Mouse (Mus musculus) neural tube, embryonic 10.5 days (tissue): ENCODE results near the gene Slmap.
A peak's percentile ranks its signal among the peaks of the same experiment; 100 is the strongest.
"Not testable (repeated sequence)": the region's sequence is repeated elsewhere in the genome, so short reads cannot be mapped to it uniquely, and the experiment has no call there.

Experiments used
- DNase-seq: peaks from one replicate; pipeline ENCODE4 v3.0.0-alpha.2; 2017; ENCODE audit warnings: low spot score; ENCODE audit errors: extremely low spot score

Slmap gene

DNA sequence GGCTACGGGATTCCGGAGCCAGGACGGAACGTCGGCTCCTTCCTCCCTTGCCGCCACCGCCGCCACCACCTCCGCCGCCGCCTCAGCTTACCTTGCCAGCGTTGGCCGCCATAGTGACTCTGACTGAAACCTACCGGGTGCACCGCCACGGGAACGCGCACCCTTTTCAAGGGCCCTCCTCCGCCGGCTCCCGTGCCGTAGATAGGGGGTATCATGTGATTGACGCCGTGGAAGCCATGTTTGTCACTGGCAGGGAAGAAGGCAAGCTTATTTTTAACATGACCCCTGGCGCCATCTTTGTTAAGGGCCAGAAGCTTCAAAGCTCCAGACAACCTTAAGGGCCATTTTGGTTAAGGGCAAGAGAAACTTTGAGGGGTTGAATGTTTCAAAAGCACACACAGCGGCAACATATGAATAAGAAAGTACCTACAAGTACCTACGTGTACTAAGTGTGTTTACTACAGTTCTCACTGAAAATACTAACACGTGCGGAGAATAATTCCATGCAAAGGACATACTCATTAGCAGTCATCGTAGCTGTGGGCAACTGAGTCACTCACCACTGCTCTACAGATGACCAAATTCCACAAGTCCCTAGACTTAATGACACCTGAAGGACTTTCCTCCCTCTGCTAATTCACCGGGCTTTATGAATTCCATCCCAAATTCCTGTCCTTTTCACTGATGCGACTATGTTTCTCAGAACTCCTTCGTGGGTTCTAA is at the start of gene Slmap:
Slmap (minus strand) TSS at position 175 of the 723 bp plus-strand sequence.
- peak; percentile 99 for DNase-seq

DNA sequence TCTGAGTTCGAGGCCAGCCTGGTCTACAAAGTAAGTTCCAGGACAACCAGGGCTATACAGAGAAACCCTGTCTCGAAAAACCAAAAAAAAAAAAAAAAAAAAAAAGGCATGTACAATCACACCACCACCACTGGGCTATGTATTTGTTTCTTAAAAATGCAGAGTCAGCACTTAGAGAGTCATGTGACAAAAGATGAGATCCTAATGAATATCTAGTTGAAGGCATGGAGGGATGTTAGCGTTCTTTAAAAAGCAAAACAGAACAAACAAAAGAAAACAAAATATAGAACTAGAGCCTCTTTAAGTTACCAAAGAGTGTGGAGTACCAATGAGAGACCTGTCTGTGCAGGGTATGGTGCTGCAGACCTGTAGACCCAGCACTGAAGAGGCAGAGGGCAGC is 48.9 kb upstream of the Slmap start:
- no peak for DNase-seq

DNA sequence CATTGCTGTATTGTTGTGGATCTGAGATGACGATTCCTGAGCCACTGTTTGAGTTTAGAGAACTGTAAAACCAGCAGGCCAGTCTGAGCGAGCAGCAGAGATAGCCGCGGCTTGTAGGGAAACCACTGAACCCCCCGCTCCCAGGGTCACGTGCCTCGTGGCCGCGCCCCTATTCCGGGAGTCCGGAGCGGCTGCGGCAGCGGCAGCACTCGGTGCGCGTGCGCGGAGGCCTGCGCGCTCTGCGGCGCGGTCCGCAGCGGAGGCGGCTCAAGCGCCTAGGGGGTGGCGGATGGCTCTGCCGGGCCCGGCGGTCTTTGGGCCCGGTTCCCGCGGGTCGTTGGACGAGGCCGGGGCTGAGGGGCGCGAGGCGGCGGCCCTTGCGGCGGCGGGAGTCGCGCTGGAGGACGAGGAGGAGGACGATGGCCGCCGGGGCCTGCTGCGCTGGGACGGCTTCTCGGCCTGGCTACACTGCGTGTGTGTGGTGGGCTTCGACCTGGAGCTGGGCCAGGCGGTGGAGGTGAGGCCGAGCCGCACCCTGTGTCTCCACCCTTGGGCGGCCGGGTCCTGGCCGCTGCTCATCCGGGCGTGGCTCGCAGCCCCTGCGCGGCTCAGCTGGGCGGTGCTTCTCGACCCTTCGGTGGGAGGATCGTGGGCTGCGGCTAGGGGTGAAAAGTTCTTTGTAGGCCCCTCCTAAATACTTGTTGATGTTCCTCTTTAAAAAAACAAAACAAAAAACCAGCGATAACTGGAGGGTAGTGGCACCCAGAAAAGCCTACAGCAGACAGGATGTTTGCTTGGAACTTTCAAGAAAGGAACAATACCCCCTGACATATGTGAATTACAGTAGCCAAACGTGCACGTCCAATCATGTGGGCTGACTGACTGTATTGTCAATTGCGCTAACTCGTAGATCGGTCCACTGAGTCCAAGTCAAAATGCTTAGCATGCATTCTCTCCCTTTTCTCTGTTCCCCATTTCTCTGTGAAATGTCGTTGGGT is 44.9 kb upstream of the Slmap start:
- peak; percentile 86 for DNase-seq

DNA sequence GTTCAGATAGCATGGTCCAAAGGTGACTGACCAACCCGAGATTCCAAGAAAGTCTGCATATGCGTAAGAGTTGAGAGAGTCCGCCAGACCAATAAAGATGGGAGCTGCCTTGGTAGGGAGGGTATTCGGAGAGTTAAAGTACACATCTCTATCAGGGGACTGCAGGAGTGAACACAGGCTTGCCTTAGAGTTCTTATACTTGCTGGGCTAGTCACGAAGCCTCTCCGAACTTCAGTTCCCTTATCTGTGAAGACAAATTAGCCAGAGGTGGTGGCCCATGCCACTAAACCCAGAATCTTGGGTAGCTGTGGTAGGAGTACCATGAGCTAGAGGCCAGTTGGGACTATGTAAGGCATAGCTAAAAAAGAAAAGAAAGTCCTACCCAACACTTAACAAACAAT is 44.1 kb upstream of the Slmap start:
- DNase-seq, result no peak

DNA sequence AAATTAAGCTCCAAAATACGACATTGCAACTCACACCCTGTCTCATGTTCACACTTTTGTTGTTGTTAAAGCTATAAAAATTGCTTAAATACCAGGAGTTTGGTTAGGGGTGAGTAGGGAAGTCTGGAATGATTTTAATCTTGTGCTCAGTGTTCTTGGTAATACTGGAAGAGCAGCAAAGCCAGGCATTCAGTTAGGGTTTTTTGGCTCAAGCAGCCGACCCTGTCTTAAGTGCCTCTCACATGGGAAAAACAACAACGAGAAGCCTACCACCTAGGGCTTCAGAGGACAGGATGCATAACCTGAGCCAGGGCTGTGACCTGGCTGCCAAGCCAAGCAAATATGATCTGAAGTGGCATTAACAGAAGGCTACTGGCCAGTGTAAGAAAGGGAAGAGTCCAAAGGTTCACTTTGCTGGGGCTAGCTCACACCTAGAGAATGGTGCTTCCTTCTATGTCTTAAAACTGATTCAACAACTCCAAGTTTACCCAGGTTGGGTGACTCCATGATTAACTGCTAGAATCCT is 41.6 kb upstream of the Slmap start:
- DNase-seq, result no peak

DNA sequence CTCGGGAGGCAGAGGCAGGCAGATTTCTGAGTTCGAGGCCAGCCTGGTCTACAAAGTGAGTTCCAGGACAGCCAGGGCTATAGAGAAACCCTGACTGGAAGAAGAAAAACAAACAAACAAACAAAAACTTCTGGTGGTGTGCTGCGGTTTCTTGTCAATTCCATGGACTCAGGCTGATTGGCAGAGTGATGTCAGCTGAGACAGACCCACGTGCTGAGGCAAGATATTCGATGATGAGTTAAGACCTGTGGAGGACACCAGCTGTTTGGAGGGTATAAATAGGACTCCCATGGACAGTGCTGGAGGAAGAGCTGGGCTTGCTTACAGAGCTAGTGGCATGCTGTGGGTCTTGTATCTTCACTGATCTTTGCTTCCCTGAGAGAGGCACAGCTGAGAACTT is 38.8 kb upstream of the Slmap start, which contains the start of gene Dennd6a:
Dennd6a (plus strand) TSS at position 301 of the 400 bp plus-strand sequence.
- DNase-seq, result not testable (repeated sequence)

DNA sequence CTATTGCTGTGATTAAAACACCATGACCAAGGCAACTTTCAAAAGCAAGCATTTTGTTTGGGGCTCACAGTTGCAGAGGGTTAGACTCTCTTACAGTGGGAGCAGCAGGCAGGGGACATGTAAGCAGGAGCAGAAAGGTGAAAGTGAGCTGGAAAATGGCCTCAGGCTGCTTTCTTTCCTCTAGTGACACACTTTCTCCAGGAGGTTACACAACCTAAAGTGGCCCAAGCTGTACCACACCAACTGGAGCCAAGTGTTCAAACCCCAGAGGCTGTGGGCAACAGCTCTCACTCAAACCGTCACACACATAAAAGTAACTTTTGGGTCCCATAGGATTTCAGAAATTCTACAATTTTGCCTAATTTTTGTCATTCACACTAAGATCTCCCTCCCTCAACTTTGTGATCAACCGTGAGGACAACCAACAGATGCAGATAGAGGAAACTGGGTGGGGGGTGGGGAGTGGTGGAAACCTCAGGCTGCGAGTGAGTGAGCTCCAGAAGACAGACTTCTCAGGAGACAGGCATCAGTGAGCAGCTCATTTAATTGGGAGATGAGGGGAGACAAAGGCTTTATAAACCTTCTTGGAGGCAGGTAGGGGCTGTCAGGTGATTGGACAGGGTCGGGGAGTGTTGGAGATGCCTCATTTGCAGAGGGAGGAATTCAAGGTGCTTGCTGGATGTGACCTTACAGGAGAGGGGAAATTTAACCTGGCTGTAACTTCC is 37.4 kb upstream of the Slmap start:
- DNase-seq, result no peak

DNA sequence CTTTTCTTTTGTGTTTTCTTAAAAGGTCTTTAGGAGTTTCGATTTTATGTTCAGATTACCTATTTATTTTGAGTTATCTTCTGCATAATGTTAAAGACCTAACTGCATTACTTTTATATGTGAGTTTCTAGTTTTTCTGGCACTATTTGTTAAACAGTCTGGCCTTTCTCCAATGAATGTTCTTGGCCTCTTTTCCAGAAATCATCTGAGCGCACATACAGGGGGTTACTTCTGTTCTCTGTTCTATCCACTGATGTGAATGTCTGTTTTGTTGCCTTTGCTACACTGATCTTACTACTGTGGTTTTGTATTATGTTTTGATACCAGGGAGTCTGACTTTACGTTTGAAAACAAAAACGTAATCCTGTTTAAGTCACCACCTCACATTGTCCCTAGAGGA is 35.1 kb upstream of the Slmap start:
- no peak for DNase-seq

DNA sequence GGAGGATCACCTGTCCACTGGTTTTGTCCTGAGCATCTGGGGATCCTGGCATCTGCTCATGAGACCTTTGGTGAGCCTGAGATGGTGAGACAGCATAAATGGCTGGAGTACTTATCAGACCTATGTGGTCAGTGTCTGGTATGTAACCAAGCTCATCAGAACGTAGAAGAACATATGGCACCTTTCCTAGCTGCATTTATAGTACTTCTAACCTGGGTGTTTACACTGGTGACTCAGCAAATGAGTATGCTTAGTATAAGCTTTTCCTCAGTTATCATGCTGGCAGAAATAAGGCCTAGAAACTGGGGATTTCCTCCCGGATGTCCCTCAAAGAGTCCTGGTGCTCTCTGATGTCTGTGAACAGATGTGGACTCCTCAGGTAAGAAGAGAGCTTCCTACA is 27.5 kb upstream of the Slmap start:
- DNase-seq, result no peak

DNA sequence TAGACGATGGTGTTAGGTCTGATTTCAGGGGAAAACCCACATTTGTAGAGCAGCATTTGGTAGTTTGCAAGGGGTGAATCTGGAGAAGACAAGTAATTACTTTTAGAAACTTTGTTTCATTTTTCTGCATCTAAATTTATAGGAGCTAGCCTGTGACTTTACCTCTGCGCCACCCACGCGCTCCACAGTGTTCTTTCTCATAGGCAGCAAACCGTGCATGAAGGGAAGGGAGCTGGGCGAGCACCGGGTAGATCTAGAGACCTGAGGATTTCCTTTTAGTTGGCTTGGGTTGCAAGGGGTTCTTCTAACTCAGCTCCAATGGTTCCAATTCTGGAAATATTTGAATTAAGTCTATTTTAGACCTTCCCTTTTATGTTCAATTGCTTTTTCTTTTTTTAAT is 23.8 kb upstream of the Slmap start:
- DNase-seq, result no peak

DNA sequence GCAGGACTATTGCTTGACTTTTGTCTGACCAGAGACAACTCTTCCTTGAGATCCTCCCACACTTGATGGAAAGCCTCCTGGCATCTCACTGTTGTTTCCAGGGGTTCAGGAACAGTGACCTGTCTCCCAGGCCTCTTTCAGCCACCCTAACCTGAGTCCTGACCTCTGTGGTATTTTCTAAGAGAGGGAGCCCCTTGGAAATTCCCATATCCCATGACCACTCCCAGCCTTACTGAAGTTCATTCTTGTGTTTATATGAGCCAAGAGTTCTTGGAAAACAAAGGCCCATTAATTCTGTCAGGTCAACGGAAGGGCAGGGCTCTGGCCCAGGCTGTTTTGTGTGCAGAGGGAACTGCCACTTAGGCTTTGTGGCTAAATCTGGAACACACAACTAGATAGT is 22.9 kb upstream of the Slmap start:
- no peak for DNase-seq

DNA sequence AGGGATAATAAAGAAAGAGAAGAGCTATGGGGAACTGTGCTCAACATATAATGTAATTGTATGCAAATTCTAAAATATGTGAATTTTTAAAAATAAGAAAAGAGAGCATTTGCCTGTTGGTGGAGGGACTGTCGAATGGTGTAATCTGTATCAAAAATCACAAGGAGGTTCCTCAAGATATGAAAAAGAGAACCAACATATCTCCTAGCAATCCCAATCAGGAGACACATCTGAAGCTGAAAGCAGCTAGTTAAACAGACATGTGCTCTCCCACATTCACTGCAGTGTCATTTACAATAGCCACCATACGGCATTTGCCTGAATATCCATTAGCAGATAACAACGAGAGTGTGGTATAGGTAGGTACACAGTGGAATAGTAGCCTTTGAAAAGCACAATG is 18.1 kb upstream of the Slmap start:
- no peak for DNase-seq

DNA sequence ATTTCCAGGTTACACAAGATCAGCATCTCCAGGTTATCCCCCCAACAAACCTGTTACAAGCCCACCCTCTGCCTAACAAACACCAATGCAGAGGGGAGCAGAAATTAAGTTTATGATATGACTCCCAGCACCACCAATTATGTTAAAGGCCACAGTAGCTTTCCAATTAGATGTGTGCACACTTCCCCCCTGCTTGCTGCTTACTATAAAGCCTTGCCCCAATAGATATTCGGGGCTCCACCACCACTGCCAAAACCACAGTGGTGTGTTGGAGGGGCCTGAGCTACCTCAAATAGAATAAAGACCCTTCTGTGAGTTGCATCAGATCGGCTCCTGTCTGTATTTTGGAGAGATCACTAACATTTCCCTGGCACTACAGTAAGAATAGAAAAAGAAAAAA is 17.7 kb upstream of the Slmap start:
- DNase-seq, result no peak

DNA sequence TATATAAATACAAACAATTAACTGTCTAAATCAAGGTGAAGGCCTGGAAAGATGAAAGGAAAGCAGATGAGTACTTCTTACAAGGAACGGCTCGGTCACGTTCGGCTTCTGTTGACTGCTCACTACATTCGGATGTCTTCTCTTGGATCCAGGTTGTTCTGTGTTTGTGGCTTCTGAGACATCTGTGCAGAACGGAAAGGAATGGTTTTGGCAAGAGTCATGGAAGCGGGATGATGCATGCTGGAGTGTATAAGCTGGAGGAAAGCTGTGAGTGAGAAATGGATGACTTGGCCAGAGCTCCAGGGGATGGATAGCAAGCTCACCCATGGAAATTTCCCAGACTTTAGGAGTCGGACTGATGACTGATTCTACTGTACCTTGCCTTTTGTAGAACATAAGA is 16.0 kb upstream of the Slmap start:
- DNase-seq, result no peak

DNA sequence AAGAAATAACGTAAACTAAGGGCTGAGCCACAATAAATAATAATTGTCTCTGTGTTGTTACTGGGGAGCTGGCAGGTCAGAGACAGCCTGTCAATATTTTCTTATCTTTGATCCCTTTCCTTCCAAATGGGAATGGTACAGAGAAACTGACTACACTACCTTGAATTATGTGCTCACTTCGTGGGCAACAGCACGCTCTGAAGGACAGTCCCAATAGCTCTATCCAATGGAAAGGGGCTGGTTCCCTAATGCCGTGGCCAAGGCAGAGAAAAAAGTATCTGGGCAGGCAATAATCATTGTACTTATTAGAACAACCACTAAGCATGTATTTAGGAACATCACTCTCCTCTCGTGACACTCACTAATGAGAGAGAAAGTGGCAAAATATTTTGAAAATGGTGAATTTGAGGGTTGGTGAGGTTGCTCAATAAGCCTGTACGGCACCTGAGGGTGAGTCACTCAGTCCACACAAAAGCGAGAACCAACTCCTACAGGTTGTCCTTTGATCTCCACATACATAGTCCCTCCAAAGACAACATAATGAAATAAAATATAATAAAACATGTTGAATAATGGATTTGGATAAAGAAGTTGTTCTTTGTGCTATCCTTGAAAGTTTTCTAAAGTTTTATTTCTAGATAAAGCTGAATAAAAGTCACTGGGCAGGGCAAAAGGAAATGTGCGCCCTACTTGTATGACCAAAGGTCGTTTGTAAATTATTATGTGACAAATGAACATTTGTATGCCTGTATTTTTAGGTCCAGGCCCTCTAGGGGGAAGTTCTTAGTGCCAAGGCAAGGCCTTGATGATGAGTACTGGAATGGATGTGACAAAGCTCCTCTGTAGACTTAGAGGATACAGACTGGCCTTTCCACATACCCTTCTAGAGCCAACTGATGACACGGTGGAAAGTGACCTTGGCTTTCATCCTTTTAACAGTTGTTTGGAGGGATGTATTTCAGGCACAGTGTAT is 13.1 kb upstream of the Slmap start:
- DNase-seq, result no peak

DNA sequence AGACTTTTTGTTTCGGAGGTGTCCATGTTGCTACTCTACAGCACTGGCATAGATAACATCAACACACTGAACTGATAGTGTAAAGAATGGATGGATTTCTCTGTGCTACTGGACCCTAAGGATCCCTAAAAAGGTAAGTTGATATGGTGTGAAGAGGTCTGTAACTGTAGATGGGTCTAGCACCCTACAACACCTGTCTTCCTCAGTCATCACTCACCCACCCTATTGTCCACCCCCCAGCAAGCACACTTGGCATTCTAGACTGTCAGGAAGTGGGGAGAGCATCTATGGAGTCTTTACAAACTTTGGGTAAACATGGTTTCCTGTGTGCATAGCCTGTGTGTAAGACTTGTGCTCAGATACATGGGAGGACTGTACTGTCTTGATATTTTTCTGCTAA is 7.4 kb upstream of the Slmap start:
- no peak for DNase-seq

DNA sequence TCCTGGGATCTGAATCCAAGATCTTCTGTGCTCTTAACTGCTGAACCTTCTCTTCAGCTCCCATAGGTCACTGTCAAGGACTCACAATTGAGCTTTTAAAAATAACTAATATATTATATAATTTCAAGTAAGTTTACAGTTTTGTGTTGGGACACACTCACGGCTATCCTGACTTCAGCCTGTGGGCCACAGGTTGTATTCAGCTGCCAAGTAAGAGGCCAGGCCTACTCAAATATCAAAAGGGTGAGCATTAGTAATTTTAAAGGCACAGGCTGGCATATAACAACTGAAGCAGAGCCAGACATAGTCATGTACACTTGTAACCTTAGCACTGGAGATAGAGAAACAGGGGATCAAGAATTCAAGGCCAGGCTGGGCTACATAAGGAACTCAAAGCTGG is 5.8 kb upstream of the Slmap start:
- DNase-seq, result no peak

DNA sequence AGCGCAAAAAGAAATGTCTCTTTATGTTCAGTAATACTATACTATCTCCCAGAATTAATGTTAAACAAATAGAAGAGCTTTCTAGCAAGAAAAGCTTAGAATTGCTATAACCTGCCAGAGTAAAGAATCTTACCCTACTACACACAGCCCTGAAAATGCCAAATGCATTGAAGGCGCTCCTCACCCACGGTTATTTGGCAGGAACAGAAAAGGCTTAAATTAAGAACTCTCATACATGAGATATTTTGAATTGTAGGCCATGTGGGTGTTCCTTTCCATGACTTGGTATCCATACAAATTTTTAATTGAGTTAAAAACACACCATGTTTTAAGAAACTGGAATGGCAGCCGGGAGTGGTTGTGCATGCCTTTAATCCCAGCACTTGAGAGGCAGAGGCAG is 4.5 kb upstream of the Slmap start:
- DNase-seq, result no peak

DNA sequence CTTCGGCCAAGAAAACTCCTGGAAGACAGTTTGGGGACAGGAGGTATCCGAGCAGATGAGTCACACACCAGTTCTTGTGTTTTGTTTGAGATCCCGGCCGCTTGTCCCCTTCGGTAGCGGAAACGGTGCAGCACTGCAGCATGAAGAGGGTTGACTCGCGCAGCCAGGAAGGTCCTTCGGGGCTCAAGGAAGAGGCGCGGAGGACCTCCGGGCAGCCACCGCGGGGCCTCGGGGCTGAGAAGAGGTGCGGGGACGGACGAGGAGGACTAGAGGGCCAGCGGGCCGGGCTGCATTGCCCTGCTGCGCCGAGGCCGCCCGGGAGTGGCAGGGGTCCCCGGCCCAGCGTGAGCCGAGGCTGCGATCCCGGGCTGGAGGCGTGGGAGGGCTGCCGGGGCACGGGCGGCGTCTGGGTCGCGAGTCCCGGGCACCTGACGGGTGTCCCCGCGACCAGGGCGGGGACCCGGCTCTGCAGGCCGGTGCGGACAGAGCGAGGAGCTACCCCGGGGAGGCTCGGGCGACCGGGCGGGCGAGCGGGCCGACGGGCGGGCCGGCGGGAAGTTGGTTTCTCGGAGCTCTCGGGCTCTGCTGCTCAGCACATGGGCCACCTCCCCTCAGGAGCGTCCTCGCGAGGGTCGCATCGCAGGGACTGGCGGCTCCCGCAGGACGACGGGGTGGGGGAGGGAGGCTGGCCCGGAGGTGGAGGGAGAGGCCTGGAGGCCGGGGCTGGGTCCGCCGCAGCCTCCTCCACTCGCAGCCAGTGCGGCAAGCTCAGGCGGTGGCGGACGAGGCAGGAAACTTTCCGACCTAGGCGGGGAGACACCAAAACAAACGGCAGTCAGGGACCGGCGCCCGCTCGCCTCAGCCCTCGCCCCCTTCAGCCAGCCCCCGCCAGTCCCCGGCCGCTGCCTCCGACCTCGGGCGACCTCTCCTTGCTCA is 642 bp downstream of the Slmap start:
- no peak for DNase-seq
